Mouse (Mus musculus): Measurements from ENCODE around the gene Ly6g5b.

Gene Ly6g5b

DNA sequence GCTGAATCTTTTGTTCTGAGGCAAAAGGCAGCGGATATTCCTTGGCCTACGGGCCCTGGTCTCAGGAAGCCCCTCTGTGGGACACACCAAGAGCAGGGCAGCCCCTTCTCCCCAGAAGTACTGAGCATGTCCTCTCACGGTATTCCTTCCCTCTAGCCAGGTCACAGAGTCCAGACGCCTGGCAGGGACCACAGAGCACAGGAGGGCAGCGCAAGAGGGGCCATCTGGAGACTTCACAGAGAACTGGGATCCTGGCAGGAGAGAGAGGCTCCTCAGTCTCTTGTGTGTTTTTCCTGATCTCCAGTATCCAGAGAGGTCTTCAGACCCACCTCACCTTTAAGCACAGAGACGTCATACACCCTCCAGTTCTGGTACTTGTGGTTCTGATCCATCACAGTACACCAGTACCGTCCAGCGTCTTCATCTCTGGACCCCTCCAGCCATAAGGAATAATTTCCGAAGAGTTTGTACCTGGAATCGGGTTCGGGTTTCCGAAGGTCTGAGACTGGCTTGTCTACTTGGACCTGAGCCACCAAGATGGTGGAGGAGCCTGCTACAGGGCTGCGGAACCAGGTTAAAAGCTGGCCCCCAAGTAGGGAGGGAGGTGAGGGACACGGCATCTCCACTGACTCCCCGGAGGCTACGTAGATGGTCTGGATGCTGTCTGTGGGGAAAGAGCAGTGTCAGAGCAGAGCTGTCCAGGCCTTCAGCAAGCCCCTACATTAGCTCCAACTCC lies 32.2 kb downstream of the Ly6g5b start:
- in situ Hi-C loops (cut with MseI, MboI) = no loop called here

DNA sequence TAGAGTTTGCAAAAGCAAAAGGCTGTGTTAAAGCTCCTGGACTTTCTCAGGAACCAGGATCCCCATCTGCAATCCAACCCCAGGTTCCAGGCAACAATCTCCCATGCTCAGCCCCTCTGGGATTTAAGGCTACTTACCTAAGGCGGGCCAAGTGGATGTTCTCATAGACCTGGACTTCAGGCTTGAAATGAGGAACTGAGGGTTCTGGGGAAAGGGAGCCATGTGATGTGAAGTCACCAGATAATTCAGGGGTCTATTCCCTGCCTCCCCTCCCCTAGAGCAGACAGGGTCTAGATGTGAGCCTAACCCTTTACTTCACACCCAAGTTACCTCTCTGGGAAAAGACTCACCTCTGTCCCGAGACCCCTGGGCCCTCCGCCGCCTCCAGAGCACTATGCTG lies 34.5 kb downstream of the Ly6g5b start:
- in situ Hi-C loops (cut with MseI, MboI) = no loop called here

DNA sequence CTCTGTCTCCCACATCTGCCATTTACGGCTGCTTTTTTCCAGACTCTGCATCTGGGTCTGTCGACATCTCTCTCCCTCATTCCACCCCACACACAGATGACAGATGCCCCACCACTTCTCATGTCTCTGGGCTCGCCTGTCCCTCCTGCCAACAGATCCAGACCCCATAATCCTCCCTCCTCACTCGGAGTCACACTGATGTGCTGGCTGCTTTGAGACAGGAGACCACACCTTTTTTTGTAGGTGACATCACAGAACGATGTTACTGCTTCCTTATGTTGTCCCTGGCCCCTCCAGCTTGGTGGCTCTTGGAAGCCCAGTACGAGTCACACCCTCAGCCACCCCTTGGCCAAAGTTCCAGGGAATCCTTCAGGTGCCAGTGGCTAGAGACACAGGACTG lies 35.0 kb downstream of the Ly6g5b start:
- in situ Hi-C loops (cut with MseI, MboI) = no loop called here

DNA sequence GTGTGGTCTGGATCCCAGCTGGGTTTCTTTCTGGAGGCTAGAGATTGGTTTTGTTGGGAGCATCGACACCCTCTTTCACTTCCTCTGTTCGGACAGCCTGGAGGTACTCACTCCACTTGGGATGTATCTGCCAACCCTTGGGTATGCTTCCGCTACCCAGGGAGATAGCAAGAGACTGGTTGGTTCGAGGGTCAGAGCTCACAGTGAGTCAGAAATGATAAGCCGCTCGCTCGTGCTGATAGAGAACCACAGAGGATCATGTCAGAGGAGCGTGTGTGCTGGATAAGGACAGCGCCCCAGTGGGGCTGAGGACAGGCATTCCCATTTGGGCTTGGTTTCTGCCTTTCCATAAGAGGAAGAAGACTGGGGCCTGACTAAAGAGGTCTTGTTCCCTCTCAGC lies 35.5 kb downstream of the Ly6g5b start:
- in situ Hi-C loops (cut with MseI, MboI) = no loop called here

DNA sequence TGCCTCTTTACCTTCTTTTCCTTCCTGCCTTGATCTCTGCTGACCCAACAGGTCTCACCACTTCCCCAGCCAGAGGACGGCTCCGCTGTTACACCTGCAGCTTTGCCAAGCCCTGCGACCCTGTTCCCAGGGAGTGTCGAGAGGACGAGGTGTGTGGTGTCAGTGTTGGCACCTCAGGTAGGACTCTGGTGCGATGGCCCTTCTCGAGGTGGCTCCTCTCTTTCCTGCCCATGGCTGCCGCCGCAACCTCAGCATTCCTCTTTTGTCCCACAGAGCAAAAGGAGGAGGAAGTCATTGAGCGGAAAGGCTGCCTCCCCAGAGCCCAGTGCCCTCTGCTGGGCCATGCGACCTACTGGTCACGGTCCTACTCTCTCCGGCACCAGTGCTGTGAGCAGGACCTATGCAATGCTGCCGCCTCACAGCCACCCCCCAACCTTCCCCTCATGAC lies 37.4 kb downstream of the Ly6g5b start, which contains the start of gene Ly6g6d:
Ly6g6d (minus strand) TSS at position 280 of the 448 bp plus-strand sequence.
- in situ Hi-C loops (cut with MseI, MboI) = no loop called here

DNA sequence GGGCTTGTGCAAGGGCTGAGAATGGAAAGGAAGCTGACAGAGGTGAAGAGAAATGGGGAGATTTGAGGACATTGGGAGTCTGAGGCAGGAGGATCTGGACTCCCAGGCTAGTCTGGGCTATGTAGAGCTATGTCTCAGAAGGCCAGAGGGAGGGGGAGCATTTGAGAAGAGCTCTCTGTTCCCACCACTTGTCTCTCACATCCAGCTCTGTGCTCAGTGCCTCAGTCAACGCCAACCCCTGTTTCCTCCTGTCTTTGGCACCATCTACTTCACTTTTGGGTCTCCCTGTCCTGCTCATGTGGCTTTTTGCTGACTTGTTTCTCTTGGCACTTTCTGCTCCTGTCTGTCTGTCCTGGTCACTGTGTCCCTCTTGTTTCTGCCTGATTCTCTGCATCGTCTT lies 37.9 kb downstream of the Ly6g5b start:
- in situ Hi-C loops (cut with MseI, MboI) = no loop called here

DNA sequence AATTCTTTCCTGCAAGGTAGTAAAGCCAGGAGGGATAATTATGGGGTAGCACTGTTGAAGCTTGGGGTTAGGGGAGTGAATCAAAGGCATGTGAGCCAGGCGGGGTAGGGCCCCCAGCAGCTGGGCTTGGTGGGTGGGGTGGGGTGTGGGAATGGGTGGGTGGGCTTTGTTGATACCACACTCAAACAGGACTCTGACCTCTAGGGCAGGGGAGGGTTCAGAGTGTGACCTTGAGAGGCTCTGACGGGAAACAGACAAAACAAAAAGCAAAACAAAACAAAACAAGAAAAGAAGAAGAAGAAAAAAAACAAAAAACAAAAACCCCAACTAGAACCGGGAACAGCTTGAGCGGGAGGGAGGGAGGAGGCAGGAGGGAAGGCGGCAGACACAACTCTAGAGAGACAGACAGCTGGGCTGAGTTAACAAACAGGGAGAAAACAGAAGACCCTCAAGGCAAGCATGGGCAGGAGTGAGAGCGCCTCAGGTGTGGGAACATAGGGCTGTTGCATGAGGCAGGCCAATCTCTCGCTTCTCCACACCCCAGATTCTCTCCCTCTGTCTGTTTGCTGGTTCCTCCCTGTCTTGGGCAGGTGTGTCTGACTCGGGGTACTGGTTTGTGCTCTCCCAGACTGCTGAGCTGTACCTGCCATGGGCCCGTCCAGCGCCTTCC lies 38.6 kb downstream of the Ly6g5b start, which contains the start of gene Ly6g6e:
Ly6g6e (plus strand) TSS at position 396 of the 670 bp plus-strand sequence.
- in situ Hi-C loops (cut with MseI, MboI) = no loop called here

DNA sequence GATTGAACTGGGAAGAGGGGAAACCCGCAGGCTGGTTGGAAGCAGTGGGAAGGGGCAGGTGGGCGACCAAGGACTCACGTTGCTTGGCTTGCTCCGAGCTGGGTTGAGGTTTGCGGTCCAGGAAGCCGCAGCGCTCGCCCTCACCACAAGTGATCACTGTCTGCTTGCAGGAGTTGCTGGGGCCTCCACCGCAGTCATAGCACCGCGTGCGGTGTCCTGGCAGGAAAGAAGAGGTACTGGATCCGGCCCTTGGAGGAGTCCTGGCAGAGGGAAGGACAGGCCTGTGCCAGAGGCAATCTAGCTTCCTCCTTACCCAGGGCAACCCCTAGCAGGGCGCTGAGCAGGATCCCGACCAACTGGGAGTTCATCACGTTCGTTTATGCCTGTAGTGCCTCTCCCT lies 41.1 kb downstream of the Ly6g5b start:
- in situ Hi-C loops (cut with MseI, MboI) = no loop called here

DNA sequence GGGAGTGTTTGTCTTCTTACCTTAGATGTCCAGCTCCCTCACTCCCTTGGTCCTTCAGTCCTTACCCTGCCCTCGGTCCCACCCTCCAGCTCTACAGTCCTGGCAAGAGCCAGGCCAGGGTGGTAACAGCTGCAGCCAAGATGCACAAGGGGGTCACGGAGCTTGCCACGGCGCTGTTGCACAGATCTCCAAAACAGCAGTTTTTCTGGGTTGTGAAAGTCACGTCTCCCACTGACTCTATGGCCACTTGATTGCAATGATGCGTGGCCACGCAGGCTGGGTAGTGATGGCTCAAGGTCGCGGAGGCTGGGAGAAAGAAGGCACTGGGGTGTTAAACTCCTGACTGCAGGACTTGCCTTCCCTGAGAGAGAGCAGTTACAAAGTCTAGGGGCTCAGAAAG lies 43.8 kb downstream of the Ly6g5b start:
- in situ Hi-C loops (cut with MseI, MboI) = no loop called here

DNA sequence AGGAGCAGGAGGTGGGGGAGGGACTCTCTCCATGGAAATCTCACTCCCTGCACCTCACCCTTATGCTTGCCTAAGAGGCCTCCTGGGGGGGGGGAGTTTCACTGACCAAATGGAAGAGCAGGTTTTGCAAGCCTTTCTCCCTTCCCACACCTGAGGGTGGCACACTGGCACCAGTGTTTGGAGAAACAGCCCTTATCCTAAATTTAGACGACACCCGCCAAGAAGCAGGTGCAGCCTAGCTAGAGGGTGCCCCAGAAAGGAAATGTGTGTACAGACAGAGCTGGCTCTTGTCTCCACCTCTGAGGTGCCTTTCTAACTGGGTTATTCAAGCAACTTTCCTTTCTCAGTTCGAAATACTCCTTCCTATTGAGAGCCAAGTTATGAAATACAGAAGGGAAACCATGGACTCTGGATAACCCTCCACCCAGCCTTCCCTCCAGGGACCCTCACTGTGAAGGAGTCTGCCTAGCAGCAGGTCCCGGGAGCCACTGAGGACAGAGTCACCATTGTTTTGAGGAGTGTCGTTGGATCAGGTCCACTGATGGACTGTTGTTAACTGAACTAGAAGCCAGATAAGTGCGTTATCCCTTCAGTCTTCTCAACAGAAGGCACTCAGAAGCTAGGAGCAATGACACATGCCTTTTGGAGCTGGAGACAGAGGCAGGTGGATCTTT lies 44.5 kb downstream of the Ly6g5b start:
- in situ Hi-C loops (cut with MseI, MboI) = no loop called here

DNA sequence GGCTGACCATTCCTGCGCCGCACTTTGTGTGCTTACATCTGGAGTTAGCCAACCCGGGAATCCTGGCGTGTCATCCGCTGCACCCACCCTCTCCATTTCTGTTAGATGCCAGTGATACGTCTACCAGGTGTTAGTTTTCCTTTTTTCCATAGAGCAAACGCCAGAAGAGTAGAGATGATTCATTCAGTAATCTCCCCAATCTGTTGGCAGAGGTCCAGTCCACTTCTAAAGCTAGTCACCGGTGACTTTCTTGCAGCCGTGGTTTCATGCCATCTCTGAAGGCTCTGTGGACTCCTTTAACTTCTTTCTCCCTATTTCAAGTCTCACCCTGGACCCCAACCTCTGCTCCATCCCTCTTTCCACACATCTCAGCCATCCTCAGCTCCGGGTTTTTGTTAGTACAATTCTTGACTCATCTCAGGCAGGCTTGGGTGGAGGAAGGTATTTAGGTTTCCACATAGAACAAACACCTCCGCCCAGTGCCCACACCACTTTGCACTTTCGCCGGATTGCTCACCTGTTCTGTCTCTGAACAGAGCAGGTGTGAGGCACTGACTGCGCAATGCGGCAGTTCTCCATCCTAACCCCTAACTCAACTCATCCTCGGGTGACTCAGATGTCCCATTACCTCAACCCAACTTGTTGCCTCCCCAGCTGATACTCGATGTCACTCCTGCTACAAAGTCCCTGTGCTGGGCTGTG lies 46.9 kb downstream of the Ly6g5b start:
- in situ Hi-C loops (cut with MseI, MboI) = no loop called here

DNA sequence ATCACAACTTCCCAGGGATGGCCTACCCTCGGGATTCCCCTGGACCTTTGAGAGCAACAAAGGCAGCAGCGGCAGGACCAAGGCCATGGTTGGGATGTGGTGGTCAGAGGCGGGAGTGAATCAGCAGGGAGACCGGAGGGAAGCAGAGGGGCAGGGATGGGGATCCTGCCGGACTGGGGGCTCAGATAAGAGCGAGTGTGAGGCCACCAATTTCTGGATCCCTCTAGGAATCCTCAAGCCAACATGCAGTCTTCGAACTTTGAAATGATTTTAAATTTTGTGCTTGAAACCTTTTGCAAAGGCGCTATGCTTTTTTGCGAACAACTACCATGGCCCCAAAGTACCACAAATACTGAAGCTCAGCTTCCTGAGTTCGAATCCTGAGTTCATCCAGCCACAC lies 49.1 kb downstream of the Ly6g5b start, which contains the start of gene Mpig6b:
Mpig6b (minus strand) TSS at position 101 of the 400 bp plus-strand sequence.
- in situ Hi-C loops (cut with MseI, MboI) = no loop called here

DNA sequence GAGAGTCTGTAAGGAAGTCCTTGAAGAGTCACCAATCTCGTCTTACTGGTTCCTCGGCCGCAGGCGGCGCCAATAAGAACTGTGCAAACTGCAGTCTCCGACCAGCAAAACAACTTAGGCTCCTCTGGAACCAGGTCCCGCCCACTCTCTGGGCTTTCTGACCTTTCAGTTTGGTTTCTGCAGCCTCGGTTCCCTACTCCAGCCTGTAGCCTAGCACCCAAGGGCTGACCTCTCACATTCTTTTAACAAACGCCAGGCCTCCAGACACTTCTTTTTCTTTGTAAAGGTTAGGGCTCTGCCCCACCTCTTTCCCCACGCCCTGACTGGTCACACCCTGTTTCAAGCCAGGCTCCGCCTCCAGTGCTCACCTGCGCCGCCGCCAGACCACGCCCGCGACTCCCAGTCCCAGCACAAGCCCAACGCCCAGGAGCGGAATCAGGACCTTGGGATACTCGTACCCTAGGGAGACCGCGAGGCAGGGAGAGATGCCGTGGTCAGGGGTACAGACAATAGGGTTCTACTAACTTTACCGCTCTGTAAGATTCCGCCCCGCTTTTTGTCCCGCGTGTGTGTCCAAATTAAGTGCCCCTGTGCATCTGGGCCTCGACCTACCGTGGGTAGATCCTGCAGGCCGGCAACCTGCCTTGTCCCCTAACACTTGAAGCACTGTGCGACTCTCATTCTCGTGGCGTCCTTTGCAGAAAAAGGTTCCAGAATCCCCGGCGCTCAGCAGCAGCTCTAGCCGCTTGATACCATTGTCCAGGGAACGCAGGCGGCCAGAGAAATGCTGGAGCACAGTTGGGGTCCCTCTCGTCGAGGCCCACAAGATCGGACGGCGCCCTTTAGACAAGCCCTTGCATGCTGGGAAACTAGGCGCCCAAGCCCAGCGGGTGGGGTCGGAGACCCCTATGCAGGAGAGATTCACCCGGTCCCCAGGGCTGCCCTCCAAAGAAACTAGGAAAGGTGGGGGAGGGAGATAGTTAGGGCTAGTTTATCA lies 50.0 kb downstream of the Ly6g5b start, which contains the start of gene Ly6g6c:
Ly6g6c (plus strand) TSS at position 438 of the 997 bp plus-strand sequence.
- in situ Hi-C loops (cut with MseI, MboI) = no loop called here

DNA sequence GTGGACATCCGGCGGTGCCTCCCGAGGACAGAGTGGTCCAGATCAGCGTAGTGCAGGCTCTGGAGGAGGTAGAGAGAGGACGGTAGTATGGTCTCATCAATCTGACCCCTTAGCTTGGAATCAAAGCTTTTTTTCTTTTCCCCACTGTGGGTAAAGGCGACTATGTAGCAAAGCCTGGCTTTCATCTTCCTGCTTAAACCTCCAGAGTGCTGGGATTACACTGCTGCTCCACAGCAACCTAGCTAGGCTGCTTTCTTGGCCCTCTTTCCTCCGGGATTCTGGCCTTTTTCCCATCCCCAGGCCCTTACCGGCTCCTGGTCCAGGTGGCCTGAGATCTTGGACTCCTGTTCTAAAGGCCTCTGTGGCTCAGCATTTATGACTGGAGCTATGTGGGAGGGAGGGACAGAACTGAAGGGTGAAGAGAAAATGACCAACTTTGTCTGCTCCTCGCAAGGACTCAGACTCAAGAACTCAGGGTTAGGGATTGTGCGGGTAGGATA lies 50.8 kb downstream of the Ly6g5b start:
- in situ Hi-C loops (cut with MseI, MboI) = no loop called here
